Mouse (Mus musculus): ENCODE data around the gene Stab2. TPM values are rescaled to one million over a fixed set of nuclear protein-coding genes. Genes with fewer than 3 reads are reported as not detected.

The Stab2 gene
- polyA plus RNA-seq, 1 experiment from 2014 or later, result 0.06 TPM

DNA sequence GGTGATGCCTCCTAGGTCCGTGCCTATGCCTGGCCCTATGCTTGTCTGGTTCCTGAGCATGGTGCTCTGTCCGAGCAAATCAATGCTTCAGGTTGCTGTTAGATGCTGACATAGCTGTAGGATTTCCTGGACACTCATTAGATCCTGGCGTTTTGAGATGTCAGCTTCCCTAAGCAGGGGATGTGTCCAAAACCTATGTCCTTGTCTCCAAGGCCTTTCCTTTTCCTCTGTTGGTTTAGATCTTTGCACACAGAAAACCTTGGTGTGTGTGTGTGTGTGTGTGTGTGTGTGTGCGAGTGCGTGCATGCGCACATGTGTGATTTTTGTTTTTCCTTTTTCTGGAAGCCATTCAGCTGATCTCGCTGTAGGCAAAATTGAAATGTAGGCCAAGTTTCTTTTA is 4.3 kb upstream of the Stab2 start:
- no peaks in the 10 kb centered on the region for H3K9me3 ChIP-seq (ENCODE audit: control insufficient read depth, low read length)

GRCm38 (mm10) chr10:87008215-87008499 is 332 bp upstream of the Stab2 start:
- Histone ChIP-seq H3K4me1 (replicated peaks; ENCODE audit: control insufficient read depth, insufficient read depth, low read length) (no peaks in the 10 kb centered on the region), H3K9ac (replicated peaks; ENCODE audit: low read depth, low read length) (no peak overlapping the region), H3K9me3 (ENCODE audit: control insufficient read depth, low read length) (no peaks in the 10 kb centered on the region), H3K4me3 (replicated peaks; ENCODE audit: low read length) (no peak overlapping the region), H3K36me3 (ENCODE audit: control insufficient read depth, insufficient read depth) (no peaks in the 10 kb centered on the region), H3K4me2 (ENCODE audit: low read length) (no peak overlapping the region), H3K27me3 (replicated peaks; ENCODE audit: control insufficient read depth, insufficient read depth, low read length) (no peaks in the 10 kb centered on the region), H3K27ac (ENCODE audit: low read length) (no peak overlapping the region)
- 96% methylated on average over 3 of the region's 3 CpGs for WGBS
- ATAC-seq, result no peak

More for the DNA sequence above, 4.3 kb upstream of the Stab2 start:
- Histone ChIP-seq H3K4me1 (replicated peaks; ENCODE audit: control insufficient read depth, insufficient read depth, low read length) (peaks cover 8% of the 10 kb centered on the region), H3K4me3 (replicated peaks; ENCODE audit: low read length) (no peak overlapping the region), H3K27me3 (replicated peaks; ENCODE audit: control insufficient read depth, insufficient read depth, low read length) (no peaks in the 10 kb centered on the region), H3K36me3 (ENCODE audit: control insufficient read depth, insufficient read depth) (no peaks in the 10 kb centered on the region), H3K9ac (replicated peaks; ENCODE audit: low read depth, low read length) (no peak overlapping the region), H3K27ac (ENCODE audit: low read length) (no peak overlapping the region), H3K4me2 (ENCODE audit: low read length) (no peak overlapping the region)
- 93% methylated on average over 7 of the region's 7 CpGs for WGBS
- no peak for ATAC-seq

DNA sequence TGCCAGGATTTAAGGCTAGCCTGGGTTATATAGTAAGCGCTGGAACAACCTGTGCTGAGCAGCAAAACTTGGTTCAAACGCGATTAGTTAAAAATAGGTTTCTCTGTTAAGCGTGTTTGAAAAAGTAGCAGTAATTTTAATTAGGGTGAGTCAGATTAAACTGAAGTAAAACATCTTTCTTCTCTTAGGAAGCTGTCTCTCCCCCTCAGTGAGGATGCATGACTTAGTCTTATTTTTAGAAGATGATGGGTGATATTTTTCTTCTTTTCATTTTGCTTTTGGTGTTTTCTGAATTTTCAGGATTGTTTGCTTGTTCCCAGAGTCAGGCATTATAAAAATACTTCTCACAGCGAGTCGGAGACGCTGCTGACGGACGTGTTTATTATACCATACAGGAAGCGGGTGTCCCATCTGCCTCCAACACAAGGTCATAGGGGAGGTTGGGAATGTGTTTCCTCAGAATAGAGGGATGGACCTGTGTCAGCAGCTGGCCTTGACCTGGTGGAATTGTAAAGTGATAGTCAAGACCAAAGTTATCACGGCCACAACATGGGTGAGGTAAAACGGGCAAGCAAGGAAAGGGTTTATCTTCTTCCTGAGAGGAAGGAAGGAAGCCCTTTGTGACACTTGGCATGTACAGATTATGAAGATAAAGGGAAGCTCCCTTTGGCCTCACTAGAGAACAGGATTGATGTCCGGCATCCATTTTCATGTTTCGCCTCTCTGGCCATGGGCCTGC is 15.4 kb downstream of the Stab2 start:
- Histone ChIP-seq H3K4me3 (replicated peaks; ENCODE audit: low read length) (no peak overlapping the region), H3K9me3 (ENCODE audit: control insufficient read depth, low read length) (no peaks in the 10 kb centered on the region), H3K36me3 (ENCODE audit: control insufficient read depth, insufficient read depth) (no peaks in the 10 kb centered on the region), H3K4me2 (ENCODE audit: low read length) (no peak overlapping the region), H3K9ac (replicated peaks; ENCODE audit: low read depth, low read length) (no peak overlapping the region), H3K4me1 (replicated peaks; ENCODE audit: control insufficient read depth, insufficient read depth, low read length) (no peaks in the 10 kb centered on the region), H3K27ac (ENCODE audit: low read length) (no peak overlapping the region), H3K27me3 (replicated peaks; ENCODE audit: control insufficient read depth, insufficient read depth, low read length) (no peaks in the 10 kb centered on the region)
- ATAC-seq, result no peak
- WGBS, result 92% methylated on average over 14 of the region's 14 CpGs

DNA sequence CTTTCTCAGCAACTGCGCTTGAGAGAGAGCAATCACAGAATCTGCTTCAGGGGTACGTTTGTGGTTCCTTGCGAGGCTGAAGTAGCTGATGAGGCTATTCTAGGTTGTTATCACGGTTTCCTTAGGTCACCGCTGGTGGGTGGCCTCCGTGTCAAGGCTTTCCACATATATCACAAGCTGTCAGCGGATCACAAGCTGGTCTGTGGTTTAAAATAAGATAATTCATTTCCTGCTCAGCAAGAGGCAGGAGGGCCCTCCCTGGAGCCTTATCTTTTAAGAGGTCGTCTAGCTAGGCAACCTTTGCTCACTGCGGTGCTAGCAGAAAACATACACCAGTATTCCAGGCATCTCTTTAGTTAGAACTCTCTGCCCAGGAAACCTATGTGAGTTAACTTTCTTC is 17.2 kb downstream of the Stab2 start:
- Histone ChIP-seq H3K4me2 (ENCODE audit: low read length) (no peak overlapping the region), H3K27ac (ENCODE audit: low read length) (no peak overlapping the region), H3K27me3 (replicated peaks; ENCODE audit: control insufficient read depth, insufficient read depth, low read length) (no peaks in the 10 kb centered on the region), H3K4me1 (replicated peaks; ENCODE audit: control insufficient read depth, insufficient read depth, low read length) (no peaks in the 10 kb centered on the region), H3K4me3 (replicated peaks; ENCODE audit: low read length) (no peak overlapping the region), H3K9me3 (ENCODE audit: control insufficient read depth, low read length) (no peaks in the 10 kb centered on the region), H3K36me3 (ENCODE audit: control insufficient read depth, insufficient read depth) (no peaks in the 10 kb centered on the region), H3K9ac (replicated peaks; ENCODE audit: low read depth, low read length) (no peak overlapping the region)
- 91% methylated on average over 9 of the region's 9 CpGs for WGBS
- no peak for ATAC-seq

DNA sequence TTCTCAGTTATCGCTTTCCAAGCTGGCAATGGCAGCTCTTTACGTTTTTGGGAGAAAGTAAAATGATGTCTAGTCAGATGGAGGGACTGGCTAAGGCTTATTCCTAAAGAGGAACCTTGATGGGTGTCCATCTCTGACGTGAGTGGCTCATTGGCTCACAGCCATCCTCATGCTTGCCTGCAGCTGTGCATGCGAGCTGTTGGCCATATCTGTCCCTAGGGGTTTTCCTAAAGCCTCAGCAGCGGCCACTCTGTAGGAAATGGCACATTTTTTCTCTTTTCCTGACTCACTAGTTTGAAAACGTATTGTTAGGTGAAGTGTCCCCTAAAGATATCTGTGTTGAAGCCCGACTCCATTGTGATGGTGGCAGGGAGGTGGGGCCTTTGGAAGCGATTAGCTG is 18.0 kb downstream of the Stab2 start:
- Histone ChIP-seq H3K27ac (ENCODE audit: low read length) (no peak overlapping the region), H3K27me3 (replicated peaks; ENCODE audit: control insufficient read depth, insufficient read depth, low read length) (no peaks in the 10 kb centered on the region), H3K9me3 (ENCODE audit: control insufficient read depth, low read length) (no peaks in the 10 kb centered on the region), H3K4me2 (ENCODE audit: low read length) (no peak overlapping the region), H3K36me3 (ENCODE audit: control insufficient read depth, insufficient read depth) (no peaks in the 10 kb centered on the region), H3K9ac (replicated peaks; ENCODE audit: low read depth, low read length) (no peak overlapping the region), H3K4me1 (replicated peaks; ENCODE audit: control insufficient read depth, insufficient read depth, low read length) (no peaks in the 10 kb centered on the region), H3K4me3 (replicated peaks; ENCODE audit: low read length) (no peak overlapping the region)
- WGBS, result 70% methylated on average over 8 of the region's 8 CpGs
- ATAC-seq, result no peak

GRCm38 (mm10) chr10:86976001-86976726 is 31.7 kb downstream of the Stab2 start:
- H3K9me3 ChIP-seq (ENCODE audit: control insufficient read depth, low read length), result no peaks in the 10 kb centered on the region
- no peak overlapping the region for H3K4me2 ChIP-seq (ENCODE audit: low read length)
- 77% methylated on average over 5 of the region's 5 CpGs for WGBS
- no peak overlapping the region for H3K9ac ChIP-seq (replicated peaks; ENCODE audit: low read depth, low read length)
- H3K27me3 ChIP-seq (replicated peaks; ENCODE audit: control insufficient read depth, insufficient read depth, low read length), result no peaks in the 10 kb centered on the region
- no peak overlapping the region for H3K4me3 ChIP-seq (replicated peaks; ENCODE audit: low read length)
- H3K36me3 ChIP-seq (ENCODE audit: control insufficient read depth, insufficient read depth), result no peaks in the 10 kb centered on the region
- H3K4me1 ChIP-seq (replicated peaks; ENCODE audit: control insufficient read depth, insufficient read depth, low read length), result 0 out of 2 replicates have a peak, but pooled peaks cover 2% of the 10 kb centered on the region
- no peak overlapping the region for H3K27ac ChIP-seq (ENCODE audit: low read length)
- ATAC-seq, result no peak

- no peak overlapping the region for H3K27ac ChIP-seq (ENCODE audit: low read length)
- WGBS, result 80% methylated on average over 5 of the region's 5 CpGs
- no peak overlapping the region for H3K4me2 ChIP-seq (ENCODE audit: low read length)
- no peaks in the 10 kb centered on the region for H3K9me3 ChIP-seq (ENCODE audit: control insufficient read depth, low read length)
- H3K36me3 ChIP-seq (ENCODE audit: control insufficient read depth, insufficient read depth), result no peaks in the 10 kb centered on the region
- H3K4me3 ChIP-seq (replicated peaks; ENCODE audit: low read length), result no peak overlapping the region
- no peak for ATAC-seq
- H3K27me3 ChIP-seq (replicated peaks; ENCODE audit: control insufficient read depth, insufficient read depth, low read length), result no peaks in the 10 kb centered on the region
- H3K9ac ChIP-seq (replicated peaks; ENCODE audit: low read depth, low read length), result no peak overlapping the region
- 0 out of 2 replicates have a peak, but pooled peaks cover 2% of the 10 kb centered on the region for H3K4me1 ChIP-seq (replicated peaks; ENCODE audit: control insufficient read depth, insufficient read depth, low read length)
Observed at GRCm38 (mm10) chr10:86973276-86973675, 34.5 kb downstream of the Stab2 start.

GRCm38 (mm10) chr10:86972503-86972826 is 35.4 kb downstream of the Stab2 start:
- Histone ChIP-seq H3K27ac (ENCODE audit: low read length) (no peak overlapping the region), H3K27me3 (replicated peaks; ENCODE audit: control insufficient read depth, insufficient read depth, low read length) (no peaks in the 10 kb centered on the region), H3K4me2 (ENCODE audit: low read length) (peak overlapping the region; percentile 39; the same call in 1 of the 2 replicates), H3K4me1 (replicated peaks; ENCODE audit: control insufficient read depth, insufficient read depth, low read length) (0 out of 2 replicates have a peak, but pooled peaks cover 2% of the 10 kb centered on the region), H3K9ac (replicated peaks; ENCODE audit: low read depth, low read length) (no peak overlapping the region), H3K9me3 (ENCODE audit: control insufficient read depth, low read length) (no peaks in the 10 kb centered on the region), H3K4me3 (replicated peaks; ENCODE audit: low read length) (no peak overlapping the region), H3K36me3 (ENCODE audit: control insufficient read depth, insufficient read depth) (no peaks in the 10 kb centered on the region)
- WGBS, result 27% methylated on average over 7 of the region's 7 CpGs
- ATAC-seq, result peak; percentile 54; the same call in 1 of the 2 replicates

GRCm38 (mm10) chr10:86971680-86972502 is 35.9 kb downstream of the Stab2 start:
- Histone ChIP-seq H3K27ac (ENCODE audit: low read length) (no peak overlapping the region), H3K4me2 (ENCODE audit: low read length) (peak overlapping the region; percentile 39), H3K4me1 (replicated peaks; ENCODE audit: control insufficient read depth, insufficient read depth, low read length) (0 out of 2 replicates have a peak, but pooled peaks cover 2% of the 10 kb centered on the region), H3K36me3 (ENCODE audit: control insufficient read depth, insufficient read depth) (no peaks in the 10 kb centered on the region), H3K4me3 (replicated peaks; ENCODE audit: low read length) (no peak overlapping the region), H3K9me3 (ENCODE audit: control insufficient read depth, low read length) (no peaks in the 10 kb centered on the region), H3K9ac (replicated peaks; ENCODE audit: low read depth, low read length) (no peak overlapping the region), H3K27me3 (replicated peaks; ENCODE audit: control insufficient read depth, insufficient read depth, low read length) (no peaks in the 10 kb centered on the region)
- ATAC-seq, result peak; percentile 79
- WGBS, result 21% methylated on average over 13 of the region's 13 CpGs

All from forebrain, embryonic 16.5 days (tissue).